Mouse (Mus musculus) heart, postnatal 0 days (tissue): ENCODE results near the gene Slc5a1.

Source experiments
- CTCF ChIP-seq: IDR thresholded peaks from 2 replicates; pipeline ENCODE4 v1.5.1; 2016; ENCODE audit warnings: antibody characterized with exemption, control low read depth, low read depth
- EP300 ChIP-seq: IDR thresholded peaks from 2 replicates; pipeline ENCODE4 v1.6.1; 2016; ENCODE audit warnings: antibody characterized with exemption, low read depth

- no peak for TF ChIP-seq CTCF
- TF ChIP-seq EP300, result no peak
These were observed 21.3 kb downstream of the Slc5a1 start for GRCm38 (mm10) chr5:33125318-33125717.
